Mouse (Mus musculus): Measurements from ENCODE around the gene Trmt44.
"Not testable (repeated sequence)": the region's sequence is repeated elsewhere in the genome, so short reads cannot be mapped to it uniquely, and the experiment has no call there.

GRCm38 (mm10) chr5:35584259-35584658 lies 9.4 kb upstream of the Trmt44 start:
- not testable (repeated sequence) for TF ChIP-seq FLI1 (IDR thresholded peaks at IDR 0.05; ENCODE audit: low read length); GATA1 (IDR thresholded peaks at IDR 0.05; ENCODE audit: borderline replicate concordance, low read length)

Measured in megakaryocyte, embryonic 14.5 days (primary cell).